Mouse (Mus musculus) testis, adult 2 months (tissue): Measurements from ENCODE around the gene Syngr2. TPM values are rescaled to one million over a fixed set of nuclear protein-coding genes. Genes with fewer than 3 reads are reported as not detected.

Source experiments
- H3K27ac ChIP-seq: fragments of 200-500 bp; 2 replicates; pipeline ENCODE4 v1.5.1; 2012; ENCODE audit warnings: low read depth, low read length; ENCODE audit not compliant: control insufficient read depth, insufficient read depth
- H3K27me3 ChIP-seq: fragments of 200-500 bp; 2 replicates; pipeline ENCODE4 v1.6.1; 2012; ENCODE audit warnings: mild to moderate bottlenecking, low read length, moderate library complexity; ENCODE audit not compliant: control insufficient read depth, insufficient read depth
- H3K36me3 ChIP-seq: fragments of 200-500 bp; 2 replicates; pipeline ENCODE4 v1.6.1; 2012; ENCODE audit warnings: mild to moderate bottlenecking, low read length; ENCODE audit not compliant: control insufficient read depth, insufficient read depth
- H3K4me1 ChIP-seq: fragments of 200-500 bp; 2 replicates; pipeline ENCODE4 v1.6.1; 2012; ENCODE audit warnings: low read length; ENCODE audit not compliant: control insufficient read depth, insufficient read depth
- H3K4me3 ChIP-seq: fragments of 200-500 bp; 2 replicates; pipeline ENCODE4 v1.5.1; 2012; ENCODE audit warnings: low read depth, mild to moderate bottlenecking, low read length, moderate library complexity, mixed read lengths; ENCODE audit not compliant: control insufficient read depth
- CTCF ChIP-seq: fragments of 200-500 bp; IDR thresholded peaks from 2 replicates; pipeline ENCODE4 v1.5.1; 2012; ENCODE audit warnings: low read depth, mild to moderate bottlenecking, inconsistent platforms, low read length, moderate library complexity; ENCODE audit not compliant: control insufficient read depth, insufficient read depth, insufficient replicate concordance
- POLR2A ChIP-seq: fragments of 200-500 bp; IDR thresholded peaks from 2 replicates; pipeline ENCODE4 v1.6.1; 2012; ENCODE audit warnings: low read depth, mild to moderate bottlenecking, inconsistent platforms, low read length, moderate library complexity; ENCODE audit not compliant: control insufficient read depth
- polyA plus RNA-seq: library from polyadenylated mRNA; depleted of rRNA; stranded (reverse); fragments of >200 nt; gene quantifications from 2 replicates; pipeline ENCODE4 v1.2.3, GENCODE M21; 2012

The Syngr2 gene
- polyA plus RNA-seq, 1 experiment, result 32.5 TPM

- no peaks in the 10 kb centered on the region for H3K36me3 ChIP-seq
- TF ChIP-seq POLR2A (no peak), CTCF (no peak)
- no peak overlapping the region for H3K4me3 ChIP-seq
- H3K4me1 ChIP-seq, result peaks cover 7% of the 10 kb centered on the region
- H3K27ac ChIP-seq, result no peak overlapping the region
- no peaks in the 10 kb centered on the region for H3K27me3 ChIP-seq
Observed at GRCm38 (mm10) chr11:117790703-117791440, 18.6 kb upstream of the Syngr2 start.

DNA sequence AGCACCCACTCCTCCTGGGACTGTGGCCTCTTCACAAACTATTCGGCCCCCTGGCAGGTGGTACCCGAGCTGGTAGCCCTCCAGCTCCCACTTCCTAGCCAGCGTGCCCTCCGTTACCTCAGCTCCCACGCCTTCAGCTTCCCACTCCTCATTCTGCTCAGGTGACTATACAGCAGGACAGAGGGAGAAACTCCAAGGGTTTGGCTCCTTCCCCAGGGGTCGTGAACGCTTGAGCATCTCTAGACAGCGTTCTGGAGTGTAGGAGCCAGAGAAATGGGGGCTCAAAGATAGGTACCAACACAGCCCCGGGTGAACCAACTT lies 18.1 kb upstream of the Syngr2 start:
- no peak for TF ChIP-seq POLR2A
- no peak for TF ChIP-seq CTCF
- H3K36me3 ChIP-seq, result no peaks in the 10 kb centered on the region
- no peak overlapping the region for H3K4me3 ChIP-seq
- H3K4me1 ChIP-seq, result peaks cover 7% of the 10 kb centered on the region
- H3K27me3 ChIP-seq, result no peaks in the 10 kb centered on the region
- H3K27ac ChIP-seq, result no peak overlapping the region

DNA sequence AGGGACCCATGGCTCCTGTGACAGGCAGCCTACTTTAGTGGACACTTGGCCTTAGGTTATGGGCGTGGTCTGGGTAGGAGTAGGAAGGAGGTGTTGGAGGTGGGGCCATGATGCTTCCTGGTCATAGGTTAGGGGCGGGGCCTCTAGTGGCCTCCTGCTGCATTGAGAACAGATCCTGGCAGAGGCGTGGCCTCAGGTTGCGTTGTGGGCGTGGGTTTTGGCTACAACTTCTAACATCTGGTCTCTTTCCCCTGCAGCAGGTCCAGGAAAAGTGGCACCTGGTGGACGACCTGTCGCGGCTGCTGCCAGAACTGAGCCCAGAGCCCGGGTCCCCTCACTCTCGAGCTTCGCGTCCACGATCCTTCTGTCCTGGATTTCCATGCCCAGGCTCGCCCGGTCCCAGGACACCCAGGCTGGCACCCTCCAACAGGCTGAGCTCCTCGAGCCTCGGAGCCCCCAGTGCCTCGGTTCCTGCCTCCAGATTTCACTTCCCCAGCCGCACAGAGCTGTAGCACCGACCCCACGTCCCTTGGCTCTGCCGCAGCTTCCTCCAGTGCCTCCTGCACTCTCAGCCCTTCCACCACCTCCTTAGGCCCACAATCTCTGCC lies 17.1 kb upstream of the Syngr2 start:
- Histone ChIP-seq H3K27me3 (no peaks in the 10 kb centered on the region), H3K27ac (no peak overlapping the region), H3K4me1 (peaks cover 7% of the 10 kb centered on the region), H3K36me3 (no peaks in the 10 kb centered on the region), H3K4me3 (no peak overlapping the region; the same call in 1 of the 2 replicates)
- no peak for TF ChIP-seq CTCF
- TF ChIP-seq POLR2A, result no peak

- peaks cover 7% of the 10 kb centered on the region for H3K4me1 ChIP-seq
- H3K27me3 ChIP-seq, result no peaks in the 10 kb centered on the region
- no peak overlapping the region for H3K27ac ChIP-seq
- H3K4me3 ChIP-seq, result no peak overlapping the region
- H3K36me3 ChIP-seq, result no peaks in the 10 kb centered on the region
- TF ChIP-seq CTCF (no peak), POLR2A (no peak)
Observed at GRCm38 (mm10) chr11:117794035-117794551, 15.4 kb upstream of the Syngr2 start.

GRCm38 (mm10) chr11:117796954-117797353 lies 12.5 kb upstream of the Syngr2 start:
- H3K27ac ChIP-seq, result no peak overlapping the region
- H3K27me3 ChIP-seq, result no peaks in the 10 kb centered on the region
- TF ChIP-seq POLR2A (no peak), CTCF (no peak)
- H3K4me3 ChIP-seq, result no peak overlapping the region
- H3K36me3 ChIP-seq, result no peaks in the 10 kb centered on the region
- H3K4me1 ChIP-seq, result peaks cover 2% of the 10 kb centered on the region; the same call in 1 of the 2 replicates

- no peaks in the 10 kb centered on the region for H3K4me1 ChIP-seq
- TF ChIP-seq POLR2A (no peak), CTCF (no peak)
- H3K27ac ChIP-seq, result no peak within 1 kb of the TSS
- no peak within 1 kb of the TSS for H3K4me3 ChIP-seq
- no peaks in the 10 kb centered on the region for H3K36me3 ChIP-seq
- H3K27me3 ChIP-seq, result no peaks in the 10 kb centered on the region
Observed at GRCm38 (mm10) chr11:117797511-117798159, 11.8 kb upstream of the Syngr2 start, which contains the start of gene 6030468B19Rik. Gene 6030468B19Rik, plus strand, starts transcription at chr11:117797660.

- Histone ChIP-seq H3K27ac (no peak overlapping the region), H3K27me3 (no peaks in the 10 kb centered on the region), H3K4me3 (no peak overlapping the region), H3K36me3 (no peaks in the 10 kb centered on the region), H3K4me1 (no peaks in the 10 kb centered on the region)
- TF ChIP-seq POLR2A (no peak), CTCF (no peak)
Observed at GRCm38 (mm10) chr11:117798160-117798541, 11.3 kb upstream of the Syngr2 start.
